Mouse (Mus musculus): ENCODE results near the gene Adam19. TPM values are rescaled to one million over a fixed set of nuclear protein-coding genes. Genes with fewer than 3 reads are reported as not detected.

Gene Adam19
- total and polyA plus RNA-seq, 3 experiments = 3.0 to 9.0 (median 4.5) TPM

DNA sequence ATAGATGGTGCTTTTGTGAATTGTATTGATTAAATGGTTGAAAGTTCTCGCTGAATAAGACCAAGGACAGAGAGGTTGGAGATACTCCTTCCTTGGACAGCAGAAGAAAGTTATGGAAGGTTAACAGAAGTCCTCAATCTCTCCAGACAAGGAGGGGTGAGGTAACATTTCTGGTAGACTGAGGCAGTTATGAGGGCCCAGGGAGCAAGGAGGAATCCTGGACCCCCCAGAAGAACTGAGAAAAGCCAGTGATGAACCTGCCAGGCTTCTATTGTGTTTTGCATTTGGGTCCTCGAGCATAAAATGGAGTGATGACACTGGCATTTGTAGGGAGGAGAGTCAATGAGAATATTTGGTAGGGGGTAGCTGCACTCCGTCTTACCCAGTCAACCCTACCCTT is 129.2 kb downstream of the Adam19 start:
- dilution Hi-C loops (cut with MboI; ENCODE audit: extremely low pct_ligation_motif_present, extremely low pct_unique_long_range_greater_than_20kb, low sequenced_read_pairs) (no loop called here), in situ Hi-C loops (cut with MboI; ENCODE audit: low pct_ligation_motif_present, low pct_unique_long_range_greater_than_20kb, low sequenced_read_pairs) (no loop called here)
- DNase-seq (ENCODE audit: extremely low read depth) = no peak
- Histone ChIP-seq H3K27ac (ENCODE audit: insufficient read depth, low read depth) (no peak overlapping the region), H3K4me3 (replicated peaks in 1 of 3; ENCODE audit: low read depth in 2 of 3, low read length in 2 of 3, poor library complexity in 1 of 3) (no peak overlapping the region), H3K4me1 (ENCODE audit: control insufficient read depth in 1 of 2, insufficient read depth in 2 of 2) (peaks cover 0 to 7% of the 10 kb centered on the region in 2 experiments; a peak in 2 of 4 replicates), H3K27me3 (replicated peaks) (no peaks in the 10 kb centered on the region), H3K36me3 (replicated peaks in 1 of 2; ENCODE audit: control insufficient read depth in 1 of 2, insufficient read depth in 1 of 2, low read length in 1 of 2) (no peaks in the 10 kb centered on the region), H3K79me2 (replicated peaks; ENCODE audit: control insufficient read depth, extremely low read depth, insufficient read depth, poor library complexity, severe bottlenecking) (no peaks in the 10 kb centered on the region), H3K9ac (ENCODE audit: insufficient read depth, low read depth) (no peak overlapping the region), H3K9me3 (replicated peaks; ENCODE audit: low read length) (no peaks in the 10 kb centered on the region), H3K4me2 (ENCODE audit: insufficient read depth, low read depth, poor library complexity, severe bottlenecking) (no peak overlapping the region)
- TF ChIP-seq USF1 (IDR thresholded peaks at IDR 0.05; ENCODE audit: low read depth, low read length) (no peak), POLR2AphosphoS2 (IDR thresholded peaks at IDR 0.05; ENCODE audit: low read depth, low read length) (no peak), UBTF (IDR thresholded peaks at IDR 0.05; ENCODE audit: low read depth, low read length) (no peak), RCOR1 (conservative IDR thresholded peaks at IDR 0.05; ENCODE audit: low read depth, low read length) (no peak), MAX (IDR thresholded peaks at IDR 0.05; ENCODE audit: low read length) (no peak), CHD2 (IDR thresholded peaks at IDR 0.05; ENCODE audit: low read length) (no peak), MYC (IDR thresholded peaks at IDR 0.05; ENCODE audit: low read depth, low read length) (no peak)

DNA sequence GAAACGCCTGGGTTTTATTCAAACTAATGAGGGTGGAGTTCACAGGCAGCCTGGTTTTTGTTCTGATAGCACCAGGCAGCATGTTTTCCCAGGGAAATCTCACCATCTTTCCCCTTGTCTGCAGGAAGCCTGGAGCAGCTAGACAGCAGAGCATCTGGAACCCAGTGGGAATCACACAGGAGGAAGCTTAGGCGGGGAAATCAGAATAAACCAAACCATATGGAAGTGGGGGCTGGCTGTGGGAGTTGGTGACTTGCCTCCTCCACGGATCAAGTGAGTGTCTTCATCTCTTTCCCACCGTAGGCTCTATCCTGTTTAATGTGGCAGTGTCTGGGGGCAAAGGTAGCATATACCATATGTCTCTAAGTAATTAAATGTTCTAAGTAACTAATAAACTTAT is 129.7 kb downstream of the Adam19 start:
- Histone ChIP-seq H3K4me2 (ENCODE audit: insufficient read depth, low read depth, poor library complexity, severe bottlenecking) (no peak overlapping the region), H3K79me2 (replicated peaks; ENCODE audit: control insufficient read depth, extremely low read depth, insufficient read depth, poor library complexity, severe bottlenecking) (no peaks in the 10 kb centered on the region), H3K36me3 (replicated peaks in 1 of 2; ENCODE audit: control insufficient read depth in 1 of 2, insufficient read depth in 1 of 2, low read length in 1 of 2) (no peaks in the 10 kb centered on the region), H3K9me3 (replicated peaks; ENCODE audit: low read length) (no peaks in the 10 kb centered on the region), H3K27ac (ENCODE audit: insufficient read depth, low read depth) (no peak overlapping the region), H3K27me3 (replicated peaks) (no peaks in the 10 kb centered on the region), H3K9ac (ENCODE audit: insufficient read depth, low read depth) (no peak overlapping the region), H3K4me1 (ENCODE audit: control insufficient read depth in 1 of 2, insufficient read depth in 2 of 2) (peaks cover 0 to 7% of the 10 kb centered on the region in 2 experiments; a peak in 2 of 4 replicates), H3K4me3 (replicated peaks in 1 of 3; ENCODE audit: low read depth in 2 of 3, low read length in 2 of 3, poor library complexity in 1 of 3) (no peak overlapping the region)
- no peak for TF ChIP-seq CHD2 (IDR thresholded peaks at IDR 0.05; ENCODE audit: low read length)
- no peak for TF ChIP-seq SIN3A (IDR thresholded peaks at IDR 0.05; ENCODE audit: low read length)
- TF ChIP-seq CHD1 (IDR thresholded peaks at IDR 0.05; ENCODE audit: low read depth, low read length) = no peak
- TF ChIP-seq TCF12 (IDR thresholded peaks at IDR 0.05; ENCODE audit: low read depth, low read length) = no peak
- no peak for TF ChIP-seq USF2 (conservative IDR thresholded peaks at IDR 0.05; ENCODE audit: low read depth, low read length)
- no peak for TF ChIP-seq UBTF (IDR thresholded peaks at IDR 0.05; ENCODE audit: low read depth, low read length)
- TF ChIP-seq ZMIZ1 (IDR thresholded peaks at IDR 0.05; ENCODE audit: low read depth, low read length) = no peak
- TF ChIP-seq SMC3 (IDR thresholded peaks at IDR 0.05; ENCODE audit: low read depth, low read length) = no peak
- DNase-seq (ENCODE audit: extremely low read depth) = no peak
- in situ Hi-C loops (cut with MboI; ENCODE audit: low pct_ligation_motif_present, low pct_unique_long_range_greater_than_20kb, low sequenced_read_pairs) (no loop called here), dilution Hi-C loops (cut with MboI; ENCODE audit: extremely low pct_ligation_motif_present, extremely low pct_unique_long_range_greater_than_20kb, low sequenced_read_pairs) (no loop called here)

DNA sequence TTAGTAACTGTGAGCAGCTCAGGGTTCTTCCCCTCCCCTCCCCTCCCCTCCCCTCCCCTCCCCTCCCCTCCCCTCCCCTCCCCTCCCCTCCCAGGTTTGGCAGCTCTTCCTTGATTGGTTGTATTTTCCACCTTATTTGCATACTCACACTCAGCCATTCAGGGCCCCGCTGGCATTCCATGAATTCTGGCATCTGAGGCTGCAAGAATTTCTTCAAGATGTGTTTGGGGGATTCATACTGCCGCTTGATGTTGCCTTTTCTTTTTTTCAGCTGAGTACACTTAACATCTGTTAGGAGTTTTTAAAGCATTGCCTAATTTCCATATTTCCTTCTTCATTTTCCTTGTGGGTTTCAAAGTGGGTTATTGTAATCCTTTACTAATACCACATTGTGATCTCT is 132.5 kb downstream of the Adam19 start:
- H3K4me1 ChIP-seq (ENCODE audit: control insufficient read depth in 1 of 2, insufficient read depth in 2 of 2) = peaks cover 0 to 7% of the 10 kb centered on the region in 2 experiments; a peak in 2 of 4 replicates
- no peaks in the 10 kb centered on the region for H3K79me2 ChIP-seq (replicated peaks; ENCODE audit: control insufficient read depth, extremely low read depth, insufficient read depth, poor library complexity, severe bottlenecking)
- no peaks in the 10 kb centered on the region for H3K27me3 ChIP-seq (replicated peaks)
- no peak for TF ChIP-seq ZNF384 (IDR thresholded peaks at IDR 0.05; ENCODE audit: low read depth, low read length)
- no peak for TF ChIP-seq IRF4 (IDR thresholded peaks at IDR 0.05; ENCODE audit: low read depth, low read length)
- TF ChIP-seq HCFC1 (IDR thresholded peaks at IDR 0.05; ENCODE audit: low read depth, low read length) = no peak
- no peak for TF ChIP-seq SMC3 (IDR thresholded peaks at IDR 0.05; ENCODE audit: low read depth, low read length)
- no peak for TF ChIP-seq TBP (conservative IDR thresholded peaks at IDR 0.05; ENCODE audit: low read depth, low read length)
- no peak for TF ChIP-seq E2F4 (IDR thresholded peaks at IDR 0.05; ENCODE audit: insufficient replicate concordance, low read depth, low read length)
- TF ChIP-seq POLR2AphosphoS2 (IDR thresholded peaks at IDR 0.05; ENCODE audit: low read depth, low read length) = no peak
- TF ChIP-seq MEF2A (IDR thresholded peaks at IDR 0.05; ENCODE audit: borderline replicate concordance, low read depth, low read length) = no peak
- no peak for TF ChIP-seq MAFK (IDR thresholded peaks at IDR 0.05; ENCODE audit: insufficient replicate concordance, low read length)
- no peak for TF ChIP-seq ETS1 (conservative IDR thresholded peaks at IDR 0.05; ENCODE audit: low read depth, low read length)
- no peak for TF ChIP-seq ZC3H11A (IDR thresholded peaks at IDR 0.05; ENCODE audit: low read depth, low read length)
- TF ChIP-seq USF2 (conservative IDR thresholded peaks at IDR 0.05; ENCODE audit: low read depth, low read length) = no peak
- TF ChIP-seq MXI1 (IDR thresholded peaks at IDR 0.05; ENCODE audit: low read depth, low read length) = no peak
- no peak for TF ChIP-seq USF1 (IDR thresholded peaks at IDR 0.05; ENCODE audit: low read depth, low read length)
- no peak for TF ChIP-seq ZMIZ1 (IDR thresholded peaks at IDR 0.05; ENCODE audit: low read depth, low read length)
- no peak overlapping the region for H3K4me3 ChIP-seq (replicated peaks in 1 of 3; ENCODE audit: low read depth in 2 of 3, low read length in 2 of 3, poor library complexity in 1 of 3)
- dilution Hi-C loops (cut with MboI; ENCODE audit: extremely low pct_ligation_motif_present, extremely low pct_unique_long_range_greater_than_20kb, low sequenced_read_pairs) = no loop called here
- no peak overlapping the region for H3K27ac ChIP-seq (ENCODE audit: insufficient read depth, low read depth)
- H3K4me2 ChIP-seq (ENCODE audit: insufficient read depth, low read depth, poor library complexity, severe bottlenecking) = no peak overlapping the region
- no peak overlapping the region for H3K9ac ChIP-seq (ENCODE audit: insufficient read depth, low read depth)
- DNase-seq (ENCODE audit: extremely low read depth) = no peak
- H3K9me3 ChIP-seq (replicated peaks; ENCODE audit: low read length) = no peaks in the 10 kb centered on the region
- in situ Hi-C loops (cut with MboI; ENCODE audit: low pct_ligation_motif_present, low pct_unique_long_range_greater_than_20kb, low sequenced_read_pairs) = no loop called here
- peaks cover 4 to 11% of the 10 kb centered on the region in 2 experiments for H3K36me3 ChIP-seq (replicated peaks in 1 of 2; ENCODE audit: control insufficient read depth in 1 of 2, insufficient read depth in 1 of 2, low read length in 1 of 2)
